Mouse (Mus musculus) regulatory T cell (primary cell): ENCODE data around the gene Npas1.

Source experiments
- in situ Hi-C: fragments of 300-600 bp; cut with MboI, MseI; formaldehyde crosslinking; loops from one replicate; pipeline ENCODE4 v1.15.1; 2025; ENCODE audit warnings: high pct_unique_total_duplicates

Npas1 gene

GRCm38 (mm10) chr7:16471549-16471948, 6.0 kb downstream of the Npas1 start:
- in situ Hi-C loops = no loop called here

- in situ Hi-C loops = no loop called here
These were observed 9.4 kb downstream of the Npas1 start for GRCm38 (mm10) chr7:16468115-16468514.

GRCm38 (mm10) chr7:16466565-16466964, 11.0 kb downstream of the Npas1 start:
- in situ Hi-C loops = no loop called here

- in situ Hi-C loops = no loop called here
These were observed 12.0 kb downstream of the Npas1 start for GRCm38 (mm10) chr7:16465568-16465967.

- in situ Hi-C loops = no loop called here
These were observed 12.4 kb downstream of the Npas1 start for GRCm38 (mm10) chr7:16465160-16465559.

- in situ Hi-C loops = no loop called here
These were observed 14.3 kb downstream of the Npas1 start for GRCm38 (mm10) chr7:16463214-16463613.

GRCm38 (mm10) chr7:16461705-16462104, 15.8 kb downstream of the Npas1 start:
- in situ Hi-C loops = no loop called here

GRCm38 (mm10) chr7:16461151-16461550, 16.4 kb downstream of the Npas1 start:
- in situ Hi-C loops = no loop called here

- in situ Hi-C loops = no loop called here
These were observed 17.0 kb downstream of the Npas1 start for GRCm38 (mm10) chr7:16460566-16460965.

GRCm38 (mm10) chr7:16456289-16456688, 21.2 kb downstream of the Npas1 start:
- in situ Hi-C loops = no loop called here

- in situ Hi-C loops = no loop called here
These were observed 22.5 kb downstream of the Npas1 start for GRCm38 (mm10) chr7:16455016-16455415.

GRCm38 (mm10) chr7:16453118-16453711, 24.3 kb downstream of the Npas1 start:
- in situ Hi-C loops = no loop called here

- in situ Hi-C loops = no loop called here
These were observed 24.9 kb downstream of the Npas1 start, which contains the start of gene Tmem160 for GRCm38 (mm10) chr7:16452587-16453073. TSS of gene Tmem160 (plus strand) at chr7:16452779.

- in situ Hi-C loops = no loop called here
These were observed 25.9 kb downstream of the Npas1 start for GRCm38 (mm10) chr7:16451656-16452055.

- in situ Hi-C loops = no loop called here
These were observed 36.3 kb downstream of the Npas1 start for GRCm38 (mm10) chr7:16441241-16441640.

- in situ Hi-C loops = no loop called here
These were observed 42.4 kb downstream of the Npas1 start for GRCm38 (mm10) chr7:16435088-16435487.

- in situ Hi-C loops = no loop called here
These were observed 44.1 kb downstream of the Npas1 start for GRCm38 (mm10) chr7:16433352-16433971.

- in situ Hi-C loops = no loop called here
These were observed 51.3 kb downstream of the Npas1 start for GRCm38 (mm10) chr7:16426129-16426729.

GRCm38 (mm10) chr7:16425721-16426120, 51.8 kb downstream of the Npas1 start:
- in situ Hi-C loops = no loop called here

GRCm38 (mm10) chr7:16423731-16424130, 53.8 kb downstream of the Npas1 start:
- in situ Hi-C loops = no loop called here

- in situ Hi-C loops = no loop called here
These were observed 55.2 kb downstream of the Npas1 start for GRCm38 (mm10) chr7:16422222-16422856.

- in situ Hi-C loops = no loop called here
These were observed 56.9 kb downstream of the Npas1 start for GRCm38 (mm10) chr7:16420493-16421118.
